Mouse (Mus musculus) limb, embryonic 13.5 days (tissue): ENCODE results near the gene Mettl4. TPM values are rescaled to one million over a fixed set of nuclear protein-coding genes. Genes with fewer than 3 reads are reported as not detected.
A peak's percentile ranks its signal among the peaks of the same experiment; 100 is the strongest.
"Not testable (repeated sequence)": the region's sequence is repeated elsewhere in the genome, so short reads cannot be mapped to it uniquely, and the experiment has no call there.

ENCODE experiments used
- ATAC-seq: fragments of 200-750 bp; cut with Nextera tagmentation; 2 replicates; pipeline ENCODE4 v1.8.0; 2017; ENCODE audit warnings: low read depth, moderate number of reproducible peaks, moderate TSS enrichment; ENCODE audit not compliant: low FRiP score
- H3K27ac ChIP-seq: fragments of 300-500 bp; sonication (generic); 2 replicates; pipeline ENCODE4 v1.5.1; 2015; ENCODE audit warnings: inconsistent platforms, mild to moderate bottlenecking, moderate library complexity
- H3K27me3 ChIP-seq: fragments of 300-500 bp; sonication (generic); 2 replicates; pipeline ENCODE4 v1.6.1; 2015; ENCODE audit warnings: mild to moderate bottlenecking, inconsistent platforms
- H3K36me3 ChIP-seq: fragments of 300-500 bp; sonication (generic); 2 replicates; pipeline ENCODE4 v1.6.1; 2015; ENCODE audit warnings: inconsistent platforms, mild to moderate bottlenecking, moderate library complexity
- H3K4me1 ChIP-seq: fragments of 300-500 bp; sonication (generic); 2 replicates; pipeline ENCODE4 v1.6.1; 2015; ENCODE audit warnings: inconsistent platforms
- H3K4me2 ChIP-seq: fragments of 300-500 bp; sonication (generic); replicated peaks from 2 replicates; pipeline ENCODE4 v1.6.1; 2015; ENCODE audit warnings: inconsistent platforms, mild to moderate bottlenecking, moderate library complexity
- H3K4me3 ChIP-seq: fragments of 300-500 bp; sonication (generic); 2 replicates; pipeline ENCODE4 v1.5.1; 2015; ENCODE audit warnings: moderate library complexity, mild to moderate bottlenecking, inconsistent platforms
- H3K9ac ChIP-seq: fragments of 300-500 bp; sonication (generic); 2 replicates; pipeline ENCODE4 v1.6.1; 2015; ENCODE audit warnings: mild to moderate bottlenecking, inconsistent platforms
- H3K9me3 ChIP-seq: fragments of 300-500 bp; sonication (generic); 2 replicates; pipeline ENCODE4 v1.6.1; 2016; ENCODE audit warnings: inconsistent platforms
- WGBS: fragments of 180-500 bp; shearing (Covaris S2); methylation state at CpG from one replicate; pipeline ENCODE4 v1.1.7; 2015; 5-methylcytosine and 5-hydroxymethylcytosine counted together
- polyA plus RNA-seq: library from polyadenylated mRNA; unstranded; fragments of >200 nt; fragmentation: Nextera tagmentation; extraction: Ambion mirVana; gene quantifications from 2 replicates; pipeline ENCODE4 v1.2.1, GENCODE M21; 2015

Mettl4 gene
- 22.6 and 24.3 TPM in 2 replicates for polyA plus RNA-seq

- peaks cover 6% of the 10 kb centered on the region for H3K36me3 ChIP-seq
- H3K4me3 ChIP-seq, result peak within 1 kb of the TSS; percentile 66
- peak within 1 kb of the TSS; percentile 93 for H3K27ac ChIP-seq
- peak; percentile 98 for ATAC-seq
- peak within 1 kb of the TSS; percentile 80 for H3K4me2 ChIP-seq
- H3K9ac ChIP-seq, result peak within 1 kb of the TSS; percentile 73
- no peaks in the 10 kb centered on the region for H3K9me3 ChIP-seq
- WGBS, result under 1% methylated on average over 56 of the region's 56 CpGs
- H3K4me1 ChIP-seq, result peaks cover 15% of the 10 kb centered on the region
- no peaks in the 10 kb centered on the region for H3K27me3 ChIP-seq
Measured at GRCm38 (mm10) chr17:94749466-94750135, at the start of gene Mettl4. Mettl4 (minus strand) TSS chr17:94750019.

GRCm38 (mm10) chr17:94778871-94779482, 29.2 kb upstream of the Mettl4 start:
- H3K36me3 ChIP-seq, result peaks cover 25% of the 10 kb centered on the region
- H3K27me3 ChIP-seq, result no peaks in the 10 kb centered on the region
- ATAC-seq, result no peak
- no peaks in the 10 kb centered on the region for H3K9me3 ChIP-seq
- 71% methylated on average over 2 of the region's 2 CpGs for WGBS
- no peak overlapping the region for H3K9ac ChIP-seq
- H3K4me3 ChIP-seq, result no peak overlapping the region
- no peak overlapping the region for H3K27ac ChIP-seq
- H3K4me2 ChIP-seq, result no peak overlapping the region
- no peaks in the 10 kb centered on the region for H3K4me1 ChIP-seq

GRCm38 (mm10) chr17:94768491-94768890, 18.7 kb upstream of the Mettl4 start:
- ATAC-seq, result no peak
- WGBS, result 92% methylated on average over 2 of the region's 2 CpGs
- Histone ChIP-seq H3K4me2 (no peak overlapping the region), H3K27me3 (no peaks in the 10 kb centered on the region), H3K9me3 (no peaks in the 10 kb centered on the region), H3K9ac (no peak overlapping the region), H3K4me3 (no peak overlapping the region), H3K27ac (no peak overlapping the region), H3K4me1 (no peaks in the 10 kb centered on the region), H3K36me3 (peaks cover 66% of the 10 kb centered on the region)

- no peak overlapping the region for H3K9ac ChIP-seq
- H3K27me3 ChIP-seq, result no peaks in the 10 kb centered on the region
- ATAC-seq, result no peak
- no peak overlapping the region for H3K27ac ChIP-seq
- 91% methylated on average over 3 of the region's 3 CpGs for WGBS
- H3K9me3 ChIP-seq, result no peaks in the 10 kb centered on the region
- no peak overlapping the region for H3K4me3 ChIP-seq
- peaks cover 50% of the 10 kb centered on the region for H3K36me3 ChIP-seq
- no peak overlapping the region for H3K4me2 ChIP-seq
- H3K4me1 ChIP-seq, result no peaks in the 10 kb centered on the region
Measured at GRCm38 (mm10) chr17:94764711-94765110, 14.9 kb upstream of the Mettl4 start.

GRCm38 (mm10) chr17:94764011-94764410, 14.2 kb upstream of the Mettl4 start:
- ATAC-seq, result no peak
- no peaks in the 10 kb centered on the region for H3K4me1 ChIP-seq
- WGBS, result 88% methylated on average over 1 of the region's 1 CpGs
- H3K4me3 ChIP-seq, result no peak overlapping the region
- no peak overlapping the region for H3K9ac ChIP-seq
- no peak overlapping the region for H3K27ac ChIP-seq
- H3K4me2 ChIP-seq, result no peak overlapping the region
- H3K36me3 ChIP-seq, result peaks cover 46% of the 10 kb centered on the region
- H3K9me3 ChIP-seq, result no peaks in the 10 kb centered on the region
- no peaks in the 10 kb centered on the region for H3K27me3 ChIP-seq

GRCm38 (mm10) chr17:94762405-94762804, 12.6 kb upstream of the Mettl4 start:
- Histone ChIP-seq H3K27ac (no peak overlapping the region), H3K36me3 (peaks cover 43% of the 10 kb centered on the region), H3K9ac (no peak overlapping the region), H3K4me2 (no peak overlapping the region), H3K9me3 (no peaks in the 10 kb centered on the region), H3K4me3 (no peak overlapping the region), H3K4me1 (no peaks in the 10 kb centered on the region), H3K27me3 (no peaks in the 10 kb centered on the region)
- 74% methylated on average over 3 of the region's 3 CpGs for WGBS
- ATAC-seq, result no peak

GRCm38 (mm10) chr17:94750136-94750729, 414 bp upstream of the Mettl4 start:
- no peaks in the 10 kb centered on the region for H3K27me3 ChIP-seq
- peak overlapping the region; percentile 73 for H3K9ac ChIP-seq
- peaks cover 6% of the 10 kb centered on the region for H3K36me3 ChIP-seq
- 2% methylated on average over 22 of the region's 22 CpGs for WGBS
- peak; percentile 39; the same call in 1 of the 2 replicates for ATAC-seq
- peak overlapping the region; percentile 66 for H3K4me3 ChIP-seq
- H3K4me2 ChIP-seq, result peak overlapping the region; percentile 80
- H3K9me3 ChIP-seq, result no peaks in the 10 kb centered on the region
- peak overlapping the region; percentile 93 for H3K27ac ChIP-seq
- H3K4me1 ChIP-seq, result peaks cover 15% of the 10 kb centered on the region

GRCm38 (mm10) chr17:94738173-94738572, 11.6 kb downstream of the Mettl4 start:
- no peaks in the 10 kb centered on the region for H3K9me3 ChIP-seq
- H3K4me2 ChIP-seq, result no peak overlapping the region
- H3K4me3 ChIP-seq, result no peak overlapping the region
- H3K4me1 ChIP-seq, result no peaks in the 10 kb centered on the region
- no peak overlapping the region for H3K9ac ChIP-seq
- H3K27me3 ChIP-seq, result no peaks in the 10 kb centered on the region
- H3K27ac ChIP-seq, result no peak overlapping the region
- H3K36me3 ChIP-seq, result peaks cover 26% of the 10 kb centered on the region
- no peak for ATAC-seq
- 87% methylated on average over 4 of the region's 4 CpGs for WGBS

- no peak overlapping the region for H3K4me2 ChIP-seq
- no peak overlapping the region for H3K4me3 ChIP-seq
- no peak overlapping the region for H3K27ac ChIP-seq
- peaks cover 36% of the 10 kb centered on the region for H3K36me3 ChIP-seq
- no peaks in the 10 kb centered on the region for H3K4me1 ChIP-seq
- ATAC-seq, result no peak
- no peak overlapping the region for H3K9ac ChIP-seq
- no peaks in the 10 kb centered on the region for H3K9me3 ChIP-seq
- H3K27me3 ChIP-seq, result no peaks in the 10 kb centered on the region
Measured at GRCm38 (mm10) chr17:94735885-94736284, 13.9 kb downstream of the Mettl4 start.

- Histone ChIP-seq H3K4me1 (no peaks in the 10 kb centered on the region), H3K9me3 (no peaks in the 10 kb centered on the region), H3K27me3 (no peaks in the 10 kb centered on the region), H3K9ac (no peak overlapping the region), H3K27ac (no peak overlapping the region), H3K36me3 (peaks cover 36% of the 10 kb centered on the region), H3K4me2 (no peak overlapping the region), H3K4me3 (no peak overlapping the region)
- no peak for ATAC-seq
- 66% methylated on average over 4 of the region's 4 CpGs for WGBS
Measured at GRCm38 (mm10) chr17:94735437-94735836, 14.4 kb downstream of the Mettl4 start.

GRCm38 (mm10) chr17:94730416-94730815, 19.4 kb downstream of the Mettl4 start:
- not testable (repeated sequence) for H3K4me2 ChIP-seq, H3K4me1 ChIP-seq, H3K9ac ChIP-seq, H3K4me3 ChIP-seq, H3K27me3 ChIP-seq, H3K27ac ChIP-seq, ATAC-seq, H3K9me3 ChIP-seq
- 33% methylated on average over 2 of the region's 2 CpGs for WGBS
- H3K36me3 ChIP-seq, result peaks cover 41% of the 10 kb centered on the region

GRCm38 (mm10) chr17:94726750-94727149, 23.1 kb downstream of the Mettl4 start:
- Histone ChIP-seq H3K4me1 (no peaks in the 10 kb centered on the region), H3K9ac (no peak overlapping the region), H3K4me3 (no peak overlapping the region), H3K9me3 (no peaks in the 10 kb centered on the region), H3K27me3 (no peaks in the 10 kb centered on the region), H3K4me2 (no peak overlapping the region), H3K36me3 (peaks cover 21% of the 10 kb centered on the region), H3K27ac (no peak overlapping the region)
- WGBS, result 88% methylated on average over 4 of the region's 4 CpGs
- ATAC-seq, result no peak
